Mouse (Mus musculus) heart, postnatal 36 days (tissue): ENCODE measurements around the gene Padi6. TPM values are rescaled to one million over a fixed set of nuclear protein-coding genes. Genes with fewer than 3 reads are reported as not detected.

Source experiments
- DNase-seq, 2 experiments: peaks; one replicate each; pipeline ENCODE4 v3.0.0; 2021 to 2022
- intact Hi-C: fragments of 180-260 bp; cut with DNase I; formaldehyde crosslinking; loops from one replicate; pipeline ENCODE4 v1.15.1; 2025
- total RNA-seq, 2 experiments: library from RNA; stranded (reverse); gene quantifications; 2 replicates each; pipeline ENCODE4 v1.2.3; 2021

Gene Padi6
- total RNA-seq = not detected

- intact Hi-C loops = no loop called here
Observed at GRCm38 (mm10) chr4:140742543-140742942, at the start of gene Padi6. Gene Padi6, minus strand, starts transcription at chr4:140742643.

GRCm38 (mm10) chr4:140791071-140791470 is 48.6 kb upstream of the Padi6 start:
- no peak for DNase-seq
- intact Hi-C loops = no loop called here

More at GRCm38 (mm10) chr4:140742543-140742942, at the start of gene Padi6:
- DNase-seq = no peak

GRCm38 (mm10) chr4:140789983-140790382 is 47.5 kb upstream of the Padi6 start:
- intact Hi-C loops = loop anchor here (1.0 to 5.0 kb wide), 3 partner anchors 112 to 242 kb away; no protein-coding TSS in a partner anchor
- DNase-seq = no peak

- intact Hi-C loops = loop anchor here (1.0 to 5.0 kb wide), 3 partner anchors 113 to 243 kb away; no protein-coding TSS in a partner anchor
Observed at GRCm38 (mm10) chr4:140788983-140789382, 46.5 kb upstream of the Padi6 start.

GRCm38 (mm10) chr4:140788264-140788663 is 45.8 kb upstream of the Padi6 start:
- intact Hi-C loops = loop anchor here (5.0 kb wide), 1 partner anchor 244 kb away; no protein-coding TSS in a partner anchor

More at GRCm38 (mm10) chr4:140788983-140789382, 46.5 kb upstream of the Padi6 start:
- DNase-seq = peak; percentile 64 to 77

GRCm38 (mm10) chr4:140787414-140787813 is 45.0 kb upstream of the Padi6 start:
- intact Hi-C loops = loop anchor here (5.0 kb wide), 1 partner anchor 245 kb away; no protein-coding TSS in a partner anchor

More at GRCm38 (mm10) chr4:140788264-140788663, 45.8 kb upstream of the Padi6 start:
- no peak for DNase-seq

GRCm38 (mm10) chr4:140785217-140785616 is 42.8 kb upstream of the Padi6 start:
- intact Hi-C loops = loop anchor here (5.0 kb wide), 1 partner anchor 247 kb away; no protein-coding TSS in a partner anchor
- no peak for DNase-seq

More at GRCm38 (mm10) chr4:140787414-140787813, 45.0 kb upstream of the Padi6 start:
- DNase-seq = peak; percentile 42 to 44

- DNase-seq = no peak
- intact Hi-C loops = no loop called here
Observed at GRCm38 (mm10) chr4:140784292-140784945, 42.0 kb upstream of the Padi6 start.

GRCm38 (mm10) chr4:140782821-140783220 is 40.4 kb upstream of the Padi6 start:
- no peak for DNase-seq
- intact Hi-C loops = no loop called here

- no peak for DNase-seq
- intact Hi-C loops = no loop called here
Observed at GRCm38 (mm10) chr4:140780507-140780906, 38.1 kb upstream of the Padi6 start.

GRCm38 (mm10) chr4:140779803-140780397 is 37.5 kb upstream of the Padi6 start:
- intact Hi-C loops = no loop called here
- DNase-seq = no peak

GRCm38 (mm10) chr4:140776623-140777022 is 34.2 kb upstream of the Padi6 start:
- no peak for DNase-seq
- intact Hi-C loops = no loop called here

- no peak for DNase-seq
- intact Hi-C loops = no loop called here
Observed at GRCm38 (mm10) chr4:140775876-140776275, 33.4 kb upstream of the Padi6 start.

GRCm38 (mm10) chr4:140774893-140775292 is 32.5 kb upstream of the Padi6 start:
- intact Hi-C loops = no loop called here
- DNase-seq = no peak

GRCm38 (mm10) chr4:140774025-140774800 is 31.8 kb upstream of the Padi6 start, which contains the start of gene Padi4:
Gene Padi4, minus strand, starts transcription at chr4:140774236.
- DNase-seq = no peak
- intact Hi-C loops = no loop called here

GRCm38 (mm10) chr4:140771091-140771490 is 28.6 kb upstream of the Padi6 start:
- no peak for DNase-seq
- intact Hi-C loops = no loop called here

- intact Hi-C loops = no loop called here
- peak; percentile 51 to 66 for DNase-seq
Observed at GRCm38 (mm10) chr4:140770433-140770832, 28.0 kb upstream of the Padi6 start.

GRCm38 (mm10) chr4:140768973-140769372 is 26.5 kb upstream of the Padi6 start:
- intact Hi-C loops = no loop called here
- DNase-seq = no peak

GRCm38 (mm10) chr4:140765936-140766335 is 23.5 kb upstream of the Padi6 start:
- no peak for DNase-seq
- intact Hi-C loops = no loop called here

GRCm38 (mm10) chr4:140763158-140763557 is 20.7 kb upstream of the Padi6 start:
- intact Hi-C loops = no loop called here
- peak; percentile 57 to 68 for DNase-seq

GRCm38 (mm10) chr4:140761601-140762000 is 19.2 kb upstream of the Padi6 start:
- no peak for DNase-seq
- intact Hi-C loops = no loop called here
